Mouse (Mus musculus): Measurements from ENCODE around the gene Cacna1a. TPM values are rescaled to one million over a fixed set of nuclear protein-coding genes. Genes with fewer than 3 reads are reported as not detected.
A peak's percentile ranks its signal among the peaks of the same experiment; 100 is the strongest.

The Cacna1a gene
- polyA plus RNA-seq, 1 experiment from 2014 or later: 4.5 TPM

- ATAC-seq (ENCODE audit: low read depth) (no peak), DNase-seq (ENCODE audit: low spot score) (no peak)
- Histone ChIP-seq H3K4me3 (ENCODE audit: low read depth, low read length) (no peak overlapping the region), H3K4me1 (ENCODE audit: control insufficient read depth, insufficient read depth, low read length) (no peaks in the 10 kb centered on the region), H3K4me2 (ENCODE audit: low read depth, low read length) (no peak overlapping the region), H3K9me3 (ENCODE audit: control insufficient read depth, low read length) (no peaks in the 10 kb centered on the region), H3K36me3 (ENCODE audit: control insufficient read depth, insufficient read depth, low read length) (no peaks in the 10 kb centered on the region), H3K27me3 (replicated peaks; ENCODE audit: control insufficient read depth, insufficient read depth, low read length) (no peaks in the 10 kb centered on the region), H3K9ac (ENCODE audit: low read depth, low read length) (no peak overlapping the region), H3K27ac (replicated peaks; ENCODE audit: low read depth, low read length) (no peak overlapping the region)
- WGBS: 36% methylated on average over 1 of the region's 1 CpGs
Measured at GRCm38 (mm10) chr8:84585311-84585710, 197.1 kb downstream of the Cacna1a start.

GRCm38 (mm10) chr8:84586221-84586620, 198.0 kb downstream of the Cacna1a start:
- no peak for DNase-seq (ENCODE audit: low spot score)
- no peak overlapping the region for H3K27ac ChIP-seq (replicated peaks; ENCODE audit: low read depth, low read length)
- H3K27me3 ChIP-seq (replicated peaks; ENCODE audit: control insufficient read depth, insufficient read depth, low read length): no peaks in the 10 kb centered on the region
- no peaks in the 10 kb centered on the region for H3K36me3 ChIP-seq (ENCODE audit: control insufficient read depth, insufficient read depth, low read length)
- H3K4me3 ChIP-seq (ENCODE audit: low read depth, low read length): no peak overlapping the region
- H3K4me2 ChIP-seq (ENCODE audit: low read depth, low read length): no peak overlapping the region
- 67% methylated on average over 2 of the region's 2 CpGs for WGBS
- H3K9ac ChIP-seq (ENCODE audit: low read depth, low read length): no peak overlapping the region
- ATAC-seq (ENCODE audit: low read depth): no peak
- H3K9me3 ChIP-seq (ENCODE audit: control insufficient read depth, low read length): no peaks in the 10 kb centered on the region
- no peaks in the 10 kb centered on the region for H3K4me1 ChIP-seq (ENCODE audit: control insufficient read depth, insufficient read depth, low read length)

- Histone ChIP-seq H3K4me2 (ENCODE audit: low read depth, low read length) (no peak overlapping the region), H3K27me3 (replicated peaks; ENCODE audit: control insufficient read depth, insufficient read depth, low read length) (no peaks in the 10 kb centered on the region), H3K9ac (ENCODE audit: low read depth, low read length) (no peak overlapping the region), H3K27ac (replicated peaks; ENCODE audit: low read depth, low read length) (no peak overlapping the region), H3K9me3 (ENCODE audit: control insufficient read depth, low read length) (no peaks in the 10 kb centered on the region), H3K4me3 (ENCODE audit: low read depth, low read length) (no peak overlapping the region), H3K4me1 (ENCODE audit: control insufficient read depth, insufficient read depth, low read length) (no peaks in the 10 kb centered on the region), H3K36me3 (ENCODE audit: control insufficient read depth, insufficient read depth, low read length) (no peaks in the 10 kb centered on the region)
- ATAC-seq (ENCODE audit: low read depth) (no peak), DNase-seq (ENCODE audit: low spot score) (no peak)
- 73% methylated on average over 11 of the region's 11 CpGs for WGBS
Measured at GRCm38 (mm10) chr8:84588498-84588897, 200.3 kb downstream of the Cacna1a start.

- Histone ChIP-seq H3K4me2 (ENCODE audit: low read depth, low read length) (no peak overlapping the region), H3K9ac (ENCODE audit: low read depth, low read length) (no peak overlapping the region), H3K4me1 (ENCODE audit: control insufficient read depth, insufficient read depth, low read length) (no peaks in the 10 kb centered on the region), H3K27ac (replicated peaks; ENCODE audit: low read depth, low read length) (no peak overlapping the region), H3K4me3 (ENCODE audit: low read depth, low read length) (no peak overlapping the region), H3K27me3 (replicated peaks; ENCODE audit: control insufficient read depth, insufficient read depth, low read length) (no peaks in the 10 kb centered on the region), H3K9me3 (ENCODE audit: control insufficient read depth, low read length) (no peaks in the 10 kb centered on the region), H3K36me3 (ENCODE audit: control insufficient read depth, insufficient read depth, low read length) (no peaks in the 10 kb centered on the region)
- WGBS: 17% methylated on average over 15 of the region's 15 CpGs
- ATAC-seq (ENCODE audit: low read depth) (0 out of 2 replicates have a peak, but pooled peaks have one; percentile 27), DNase-seq (ENCODE audit: low spot score) (peak; percentile 37)
Measured at GRCm38 (mm10) chr8:84592015-84592662, 203.9 kb downstream of the Cacna1a start.

GRCm38 (mm10) chr8:84593143-84593542, 204.9 kb downstream of the Cacna1a start:
- no peaks in the 10 kb centered on the region for H3K27me3 ChIP-seq (replicated peaks; ENCODE audit: control insufficient read depth, insufficient read depth, low read length)
- H3K4me3 ChIP-seq (ENCODE audit: low read depth, low read length): no peak overlapping the region
- no peaks in the 10 kb centered on the region for H3K9me3 ChIP-seq (ENCODE audit: control insufficient read depth, low read length)
- WGBS: 80% methylated on average over 1 of the region's 1 CpGs
- no peaks in the 10 kb centered on the region for H3K36me3 ChIP-seq (ENCODE audit: control insufficient read depth, insufficient read depth, low read length)
- H3K4me2 ChIP-seq (ENCODE audit: low read depth, low read length): no peak overlapping the region
- no peaks in the 10 kb centered on the region for H3K4me1 ChIP-seq (ENCODE audit: control insufficient read depth, insufficient read depth, low read length)
- H3K27ac ChIP-seq (replicated peaks; ENCODE audit: low read depth, low read length): no peak overlapping the region
- ATAC-seq (ENCODE audit: low read depth): no peak
- no peak overlapping the region for H3K9ac ChIP-seq (ENCODE audit: low read depth, low read length)
- no peak for DNase-seq (ENCODE audit: low spot score)

GRCm38 (mm10) chr8:84594099-84594780, 206.0 kb downstream of the Cacna1a start:
- H3K27ac ChIP-seq (replicated peaks; ENCODE audit: low read depth, low read length): no peak overlapping the region

GRCm38 (mm10) chr8:84595648-84596047, 207.4 kb downstream of the Cacna1a start:
- Histone ChIP-seq H3K9ac (ENCODE audit: low read depth, low read length) (no peak overlapping the region), H3K4me3 (ENCODE audit: low read depth, low read length) (no peak overlapping the region), H3K4me1 (ENCODE audit: control insufficient read depth, insufficient read depth, low read length) (peaks cover 9% of the 10 kb centered on the region), H3K27ac (replicated peaks; ENCODE audit: low read depth, low read length) (no peak overlapping the region), H3K27me3 (replicated peaks; ENCODE audit: control insufficient read depth, insufficient read depth, low read length) (no peaks in the 10 kb centered on the region), H3K9me3 (ENCODE audit: control insufficient read depth, low read length) (no peaks in the 10 kb centered on the region), H3K36me3 (ENCODE audit: control insufficient read depth, insufficient read depth, low read length) (no peaks in the 10 kb centered on the region), H3K4me2 (ENCODE audit: low read depth, low read length) (no peak overlapping the region)
- ATAC-seq (ENCODE audit: low read depth) (no peak), DNase-seq (ENCODE audit: low spot score) (peak; percentile 65)
- WGBS: 23% methylated on average over 9 of the region's 9 CpGs

More at GRCm38 (mm10) chr8:84594099-84594780, 206.0 kb downstream of the Cacna1a start:
- Histone ChIP-seq H3K9me3 (ENCODE audit: control insufficient read depth, low read length) (no peaks in the 10 kb centered on the region), H3K36me3 (ENCODE audit: control insufficient read depth, insufficient read depth, low read length) (no peaks in the 10 kb centered on the region), H3K4me3 (ENCODE audit: low read depth, low read length) (no peak overlapping the region), H3K4me1 (ENCODE audit: control insufficient read depth, insufficient read depth, low read length) (no peaks in the 10 kb centered on the region), H3K9ac (ENCODE audit: low read depth, low read length) (no peak overlapping the region), H3K27me3 (replicated peaks; ENCODE audit: control insufficient read depth, insufficient read depth, low read length) (no peaks in the 10 kb centered on the region), H3K4me2 (ENCODE audit: low read depth, low read length) (no peak overlapping the region)
- peak; percentile 70 for DNase-seq (ENCODE audit: low spot score)
- no peak for ATAC-seq (ENCODE audit: low read depth)
- 64% methylated on average over 9 of the region's 9 CpGs for WGBS

- Histone ChIP-seq H3K27ac (replicated peaks; ENCODE audit: low read depth, low read length) (no peak overlapping the region), H3K4me1 (ENCODE audit: control insufficient read depth, insufficient read depth, low read length) (peaks cover 19% of the 10 kb centered on the region), H3K36me3 (ENCODE audit: control insufficient read depth, insufficient read depth, low read length) (no peaks in the 10 kb centered on the region), H3K4me3 (ENCODE audit: low read depth, low read length) (no peak overlapping the region), H3K9me3 (ENCODE audit: control insufficient read depth, low read length) (no peaks in the 10 kb centered on the region), H3K27me3 (replicated peaks; ENCODE audit: control insufficient read depth, insufficient read depth, low read length) (peaks cover 7% of the 10 kb centered on the region; the same call in 1 of the 2 replicates), H3K4me2 (ENCODE audit: low read depth, low read length) (no peak overlapping the region), H3K9ac (ENCODE audit: low read depth, low read length) (no peak overlapping the region)
- no peak for DNase-seq (ENCODE audit: low spot score)
- 78% methylated on average over 1 of the region's 1 CpGs for WGBS
- ATAC-seq (ENCODE audit: low read depth): no peak
Measured at GRCm38 (mm10) chr8:84599401-84599800, 211.2 kb downstream of the Cacna1a start.
